Mouse (Mus musculus) lung, embryonic 14.5 days (tissue): ENCODE data around the gene Tec. TPM values are rescaled to one million over a fixed set of nuclear protein-coding genes. Genes with fewer than 3 reads are reported as not detected.

Source experiments
- ATAC-seq: fragments of 200-750 bp; cut with Nextera tagmentation; 2 replicates; pipeline ENCODE4 v1.8.0; 2017; ENCODE audit warnings: mild to moderate bottlenecking, moderate TSS enrichment, moderate library complexity; ENCODE audit not compliant: insufficient read depth
- DNase-seq: peaks from one replicate; pipeline ENCODE4 v3.0.0-alpha.2; 2015
- H3K27ac ChIP-seq: fragments of 300-500 bp; sonication (generic); 2 replicates; pipeline ENCODE4 v1.5.1; 2014; ENCODE audit warnings: low read depth, mild to moderate bottlenecking, moderate library complexity
- H3K27me3 ChIP-seq: fragments of 300-500 bp; sonication (generic); 2 replicates; pipeline ENCODE4 v1.6.1; 2014; ENCODE audit warnings: low read length, control low read depth; ENCODE audit not compliant: insufficient read depth
- H3K36me3 ChIP-seq: fragments of 300-500 bp; sonication (generic); 2 replicates; pipeline ENCODE4 v1.6.1; 2014; ENCODE audit warnings: control low read depth; ENCODE audit not compliant: insufficient read depth
- H3K4me1 ChIP-seq: fragments of 300-500 bp; sonication (generic); 2 replicates; pipeline ENCODE4 v1.6.1; 2014; ENCODE audit warnings: antibody characterized with exemption, control low read depth; ENCODE audit not compliant: insufficient read depth
- H3K4me2 ChIP-seq: fragments of 300-500 bp; sonication (generic); 2 replicates; pipeline ENCODE4 v1.6.1; 2014; ENCODE audit warnings: mild to moderate bottlenecking
- H3K4me3 ChIP-seq: fragments of 300-500 bp; sonication (generic); 2 replicates; pipeline ENCODE4 v1.5.1; 2014; ENCODE audit warnings: low read depth, low read length
- H3K9ac ChIP-seq: fragments of 300-500 bp; sonication (generic); 2 replicates; pipeline ENCODE4 v1.6.1; 2014
- H3K9me3 ChIP-seq: fragments of 300-500 bp; sonication (generic); 2 replicates; pipeline ENCODE4 v1.6.1; 2016; ENCODE audit warnings: low read depth, low read length, control low read depth
- CTCF ChIP-seq: IDR thresholded peaks from 2 replicates; pipeline ENCODE4 v1.5.1; 2016; ENCODE audit warnings: antibody characterized with exemption, low read depth
- WGBS: fragments of 180-500 bp; shearing (Covaris S2); extraction: QIAGEN DNeasy Blood & Tissue Kit; methylation state at CpG from one replicate; pipeline ENCODE4 v1.1.7; 2014; 5-methylcytosine and 5-hydroxymethylcytosine counted together
- polyA plus RNA-seq: library from polyadenylated mRNA; unstranded; fragments of >200 nt; fragmentation: Nextera tagmentation; extraction: Ambion mirVana; gene quantifications from 2 replicates; pipeline ENCODE4 v1.2.1, GENCODE M21; 2014

The Tec gene
- polyA plus RNA-seq, 1 experiment from 2014 or later = 3.5 TPM

DNA sequence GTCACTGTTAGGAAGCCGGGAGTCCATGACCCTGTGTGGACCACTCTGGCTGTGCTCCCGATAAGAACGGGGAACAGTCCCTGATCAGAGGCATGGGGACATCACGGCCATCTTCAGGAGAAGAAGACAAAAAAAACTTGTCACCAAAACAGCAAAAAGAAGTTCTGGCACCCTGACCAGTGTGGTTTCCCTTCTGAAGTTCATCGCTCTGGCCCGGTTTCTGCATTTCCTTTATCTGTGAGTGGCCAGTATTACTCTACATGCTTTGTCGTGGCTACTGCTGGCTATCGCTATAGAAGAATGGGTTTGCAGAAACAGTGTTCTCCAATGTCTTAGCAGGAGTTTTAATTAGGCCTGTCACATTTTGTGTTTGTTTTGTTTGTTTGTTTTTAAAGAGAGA lies 131.8 kb downstream of the Tec start:
- no peak overlapping the region for H3K4me2 ChIP-seq
- 36% methylated on average over 8 of the region's 8 CpGs for whole genome bisulfite sequencing
- ATAC-seq (no peak), DNase-seq (peak; percentile 6)
- TF ChIP-seq CTCF = no peak
- no peaks in the 10 kb centered on the region for H3K4me1 ChIP-seq
- no peaks in the 10 kb centered on the region for H3K36me3 ChIP-seq
- H3K27ac ChIP-seq = no peak overlapping the region
- H3K9me3 ChIP-seq = no peaks in the 10 kb centered on the region
- H3K27me3 ChIP-seq = no peaks in the 10 kb centered on the region
- H3K4me3 ChIP-seq = no peak overlapping the region
- H3K9ac ChIP-seq = no peak overlapping the region

DNA sequence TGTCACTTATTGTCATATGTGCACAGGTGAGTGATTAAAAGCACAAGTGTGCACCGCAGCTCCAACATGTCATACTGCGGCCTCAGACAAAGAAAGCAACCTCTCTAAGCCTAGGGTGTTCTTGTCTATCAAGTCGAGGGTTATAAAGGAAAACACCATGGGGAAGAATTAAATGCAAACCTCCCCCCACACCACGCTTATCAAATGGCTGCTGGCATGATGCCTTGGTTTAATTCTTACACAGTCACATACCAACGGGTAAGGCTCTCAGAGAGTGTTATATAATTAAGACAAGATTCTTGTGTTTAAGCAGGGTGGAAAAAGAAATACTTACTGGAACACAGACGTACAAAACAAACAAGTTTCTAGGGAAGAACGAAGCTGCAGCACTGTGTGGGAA lies 132.5 kb downstream of the Tec start:
- Histone ChIP-seq H3K27ac (no peak overlapping the region), H3K9me3 (no peaks in the 10 kb centered on the region), H3K36me3 (no peaks in the 10 kb centered on the region), H3K4me1 (no peaks in the 10 kb centered on the region), H3K4me2 (no peak overlapping the region), H3K9ac (no peak overlapping the region), H3K4me3 (no peak overlapping the region), H3K27me3 (no peaks in the 10 kb centered on the region)
- 49% methylated on average over 7 of the region's 7 CpGs for WGBS
- peak; percentile 20 for DNase-seq
- TF ChIP-seq CTCF = no peak
- ATAC-seq = no peak

DNA sequence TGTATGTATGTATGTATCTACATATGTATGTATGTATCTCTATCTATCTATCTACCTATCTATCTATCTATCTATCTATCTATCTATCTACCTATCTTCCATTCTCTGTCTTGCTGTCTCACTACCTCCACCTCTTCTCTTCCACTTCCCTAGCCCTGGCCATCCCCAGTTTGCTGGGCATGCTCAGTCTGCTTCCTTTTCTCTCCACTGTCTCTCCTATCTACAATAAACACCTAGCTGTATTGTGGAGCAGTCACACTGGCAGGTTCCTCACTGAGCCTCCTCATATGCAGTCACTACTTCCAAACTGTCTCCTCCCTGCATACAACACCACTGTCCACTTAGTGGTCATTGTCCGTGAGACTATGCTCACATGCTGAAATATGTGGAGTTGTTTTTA lies 135.4 kb downstream of the Tec start:
- Histone ChIP-seq H3K4me1 (no peaks in the 10 kb centered on the region), H3K9ac (no peak overlapping the region), H3K4me2 (no peak overlapping the region), H3K9me3 (no peaks in the 10 kb centered on the region), H3K27ac (no peak overlapping the region), H3K4me3 (no peak overlapping the region), H3K27me3 (no peaks in the 10 kb centered on the region), H3K36me3 (no peaks in the 10 kb centered on the region)
- no peak for ATAC-seq
- WGBS = 80% methylated on average over 1 of the region's 1 CpGs
- no peak for TF ChIP-seq CTCF
- DNase-seq = no peak

DNA sequence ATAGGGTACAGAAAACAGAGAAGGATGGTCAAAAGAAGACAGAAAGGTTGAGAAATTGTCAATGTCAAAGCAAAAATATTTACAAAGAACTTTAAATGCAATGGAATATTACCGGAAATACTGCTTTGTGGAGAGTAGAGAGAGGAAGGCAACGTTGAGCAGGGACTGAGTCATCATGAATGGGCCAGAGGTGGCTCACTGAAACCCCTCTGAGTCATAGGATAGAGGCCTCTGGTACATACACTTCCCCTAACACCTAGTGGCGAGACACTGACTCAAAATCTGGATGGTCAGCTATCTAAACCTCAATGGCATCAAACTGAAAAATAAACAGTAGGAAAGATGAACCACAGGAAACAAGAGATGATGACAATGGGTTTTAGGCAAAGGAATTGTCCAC lies 142.9 kb downstream of the Tec start:
- H3K4me3 ChIP-seq = no peak overlapping the region
- no peaks in the 10 kb centered on the region for H3K4me1 ChIP-seq
- WGBS = 71% methylated on average over 3 of the region's 3 CpGs
- no peak overlapping the region for H3K4me2 ChIP-seq
- ATAC-seq = no peak
- H3K27ac ChIP-seq = no peak overlapping the region
- no peaks in the 10 kb centered on the region for H3K9me3 ChIP-seq
- no peaks in the 10 kb centered on the region for H3K36me3 ChIP-seq
- H3K9ac ChIP-seq = no peak overlapping the region
- no peak for DNase-seq
- H3K27me3 ChIP-seq = no peaks in the 10 kb centered on the region
- TF ChIP-seq CTCF = no peak

- no peaks in the 10 kb centered on the region for H3K27me3 ChIP-seq
- H3K9ac ChIP-seq = no peak overlapping the region
- 59% methylated on average over 2 of the region's 2 CpGs for WGBS
- DNase-seq (no peak), ATAC-seq (no peak)
- H3K4me2 ChIP-seq = no peak overlapping the region
- H3K4me1 ChIP-seq = no peaks in the 10 kb centered on the region
- H3K36me3 ChIP-seq = no peaks in the 10 kb centered on the region
- no peak overlapping the region for H3K4me3 ChIP-seq
- TF ChIP-seq CTCF = no peak
- no peak overlapping the region for H3K27ac ChIP-seq
- H3K9me3 ChIP-seq = no peaks in the 10 kb centered on the region
Measured at GRCm38 (mm10) chr5:72723429-72723828, 144.9 kb downstream of the Tec start.

DNA sequence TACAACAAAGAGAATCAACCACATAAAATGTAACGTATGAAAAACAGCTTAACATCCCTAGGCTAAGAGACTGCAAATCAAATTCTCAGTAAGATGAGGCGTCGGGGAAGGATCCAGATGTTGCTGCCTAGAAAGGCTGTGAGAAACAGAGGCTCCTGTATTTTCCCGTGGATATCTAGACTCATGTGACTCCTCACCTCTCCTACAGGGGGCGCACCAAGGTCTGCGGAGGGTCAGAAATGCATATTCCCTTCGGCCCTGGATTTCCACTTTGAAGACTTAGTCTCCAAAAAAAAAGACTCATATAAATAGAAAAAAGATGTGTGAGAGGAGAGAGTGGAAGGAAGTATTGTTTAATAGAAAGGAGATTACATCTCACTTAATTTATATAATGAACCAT lies 147.7 kb downstream of the Tec start:
- Histone ChIP-seq H3K4me1 (no peaks in the 10 kb centered on the region), H3K36me3 (no peaks in the 10 kb centered on the region), H3K27ac (no peak overlapping the region), H3K27me3 (no peaks in the 10 kb centered on the region), H3K4me2 (no peak overlapping the region), H3K9me3 (no peaks in the 10 kb centered on the region), H3K4me3 (no peak overlapping the region), H3K9ac (no peak overlapping the region)
- ATAC-seq (no peak), DNase-seq (no peak)
- 0 out of 2 replicates have a peak, but pooled peaks have one; percentile 27 for TF ChIP-seq CTCF
- 52% methylated on average over 7 of the region's 7 CpGs for WGBS

DNA sequence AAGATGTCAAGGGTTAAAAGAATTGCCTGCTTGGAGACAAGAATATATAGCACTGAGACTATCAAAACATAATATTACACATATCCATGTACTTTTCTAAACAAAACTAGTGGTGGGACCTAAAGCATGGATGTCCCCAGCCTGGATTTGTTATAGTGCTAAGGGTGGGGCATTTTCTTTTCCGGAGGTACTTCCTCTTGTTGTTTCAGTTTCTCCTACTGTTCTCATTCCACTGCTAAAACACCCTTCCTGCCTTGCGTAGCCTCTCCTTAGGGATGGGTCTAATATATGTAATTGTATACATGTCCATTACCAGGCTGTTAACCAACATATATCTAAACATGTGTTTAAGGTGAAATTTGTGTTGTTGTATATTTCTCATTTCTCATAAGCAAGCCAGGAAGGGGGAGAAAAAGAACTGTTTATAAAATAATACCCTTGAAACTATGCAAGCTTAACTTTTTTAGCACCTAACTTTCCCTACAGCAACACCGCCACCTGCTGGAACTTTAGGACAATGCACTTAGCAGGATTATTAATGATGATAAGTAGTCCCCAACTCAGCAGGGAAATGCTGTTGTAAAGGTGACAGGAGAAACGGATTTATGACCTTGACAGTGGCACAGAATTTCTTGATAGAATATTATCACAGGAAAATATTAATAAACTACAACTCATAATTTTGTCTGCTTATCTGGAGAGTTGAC lies 157.6 kb downstream of the Tec start:
- Histone ChIP-seq H3K4me3 (no peak overlapping the region), H3K36me3 (no peaks in the 10 kb centered on the region), H3K4me1 (no peaks in the 10 kb centered on the region), H3K4me2 (no peak overlapping the region), H3K9me3 (no peaks in the 10 kb centered on the region), H3K27ac (no peak overlapping the region), H3K27me3 (no peaks in the 10 kb centered on the region), H3K9ac (no peak overlapping the region)
- peak; percentile 92 for TF ChIP-seq CTCF
- ATAC-seq = no peak; the same call in 1 of the 2 replicates
- DNase-seq = peak; percentile 88
- WGBS = 21% methylated on average over 4 of the region's 4 CpGs
